Mouse (Mus musculus): Measurements from ENCODE around the gene Peg10. TPM values are rescaled to one million over a fixed set of nuclear protein-coding genes. Genes with fewer than 3 reads are reported as not detected.

Gene Peg10
- polyA plus RNA-seq, 1 experiment from 2014 or later = 1.2 TPM

- H3K27ac ChIP-seq (ENCODE audit: low read depth) = peak overlapping the region; percentile 39
- DNase-seq = no peak
Measured at GRCm38 (mm10) chr6:4746036-4746695, 940 bp upstream of the Peg10 start.

DNA sequence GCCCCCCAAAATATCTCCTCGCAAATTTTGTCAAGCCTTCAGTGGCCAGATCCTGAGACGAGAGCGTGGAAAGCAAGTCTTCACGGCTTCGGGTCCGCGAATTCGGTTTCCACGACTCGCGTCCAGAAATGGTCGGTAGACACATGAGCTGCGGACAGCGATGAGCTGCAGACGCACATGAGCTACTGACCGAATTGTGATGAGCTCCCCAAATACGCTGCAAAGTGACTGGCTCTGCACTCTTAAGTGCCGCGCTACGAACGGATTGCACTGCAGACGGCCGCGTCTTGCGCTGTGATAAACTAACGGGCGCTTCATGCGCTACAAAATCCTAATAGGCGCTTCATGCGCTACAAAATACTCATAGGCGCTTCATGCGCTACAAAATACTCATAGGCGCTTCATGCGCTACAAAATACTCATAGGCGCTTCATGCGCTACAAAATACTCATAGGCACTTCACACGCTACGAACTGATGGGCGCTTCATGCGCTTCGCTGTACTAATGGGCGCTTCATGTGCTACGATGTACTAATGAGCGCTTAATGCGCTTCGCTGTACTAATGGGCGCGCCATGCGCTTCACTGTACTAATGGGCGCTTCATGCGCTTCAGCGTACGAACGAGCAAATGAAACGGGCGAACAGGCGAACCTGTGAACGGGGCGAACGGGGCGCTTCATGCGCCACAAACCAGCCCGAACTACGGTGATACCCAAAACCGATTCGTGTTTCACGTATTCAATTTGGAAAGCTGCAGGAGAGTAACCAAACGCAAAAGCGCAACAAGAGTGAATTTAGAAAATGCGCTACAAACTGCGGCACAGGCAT is 785 bp downstream of the Peg10 start:
- no peak overlapping the region for H3K9ac ChIP-seq (replicated peaks)
- DNase-seq = peak; percentile 44
- no peaks in the 10 kb centered on the region for H3K9me3 ChIP-seq (ENCODE audit: low read length)
- H3K27ac ChIP-seq (ENCODE audit: low read depth) = no peak overlapping the region; the same call in 1 of the 2 replicates
- peak overlapping the region; percentile 36 for H3K4me3 ChIP-seq (ENCODE audit: low read depth, low read length)
- peak overlapping the region; percentile 74 for H3K4me2 ChIP-seq (ENCODE audit: low read depth, low read length)
- ATAC-seq = peak; percentile 41
- H3K4me1 ChIP-seq (ENCODE audit: insufficient read depth) = no peaks in the 10 kb centered on the region
- TF ChIP-seq CTCF (IDR thresholded peaks at IDR 0.05; ENCODE audit: low read depth) (no peak), EP300 (IDR thresholded peaks at IDR 0.05; ENCODE audit: low read depth) (no peak)
- H3K36me3 ChIP-seq (replicated peaks; ENCODE audit: insufficient read depth, low read length) = no peaks in the 10 kb centered on the region
- H3K27me3 ChIP-seq (ENCODE audit: insufficient read depth, low read length) = 0 out of 2 replicates have a peak, but pooled peaks cover 4% of the 10 kb centered on the region
- 56% methylated on average over 71 of the region's 71 CpGs for WGBS (ENCODE audit: insufficient replicate concordance)

More at GRCm38 (mm10) chr6:4746036-4746695, 940 bp upstream of the Peg10 start:
- TF ChIP-seq CTCF (IDR thresholded peaks at IDR 0.05; ENCODE audit: low read depth) (no peak), EP300 (IDR thresholded peaks at IDR 0.05; ENCODE audit: low read depth) (no peak)
- Histone ChIP-seq H3K36me3 (replicated peaks; ENCODE audit: insufficient read depth, low read length) (no peaks in the 10 kb centered on the region), H3K9me3 (ENCODE audit: low read length) (no peaks in the 10 kb centered on the region), H3K27me3 (ENCODE audit: insufficient read depth, low read length) (0 out of 2 replicates have a peak, but pooled peaks cover 4% of the 10 kb centered on the region), H3K4me1 (ENCODE audit: insufficient read depth) (no peaks in the 10 kb centered on the region), H3K4me2 (ENCODE audit: low read depth, low read length) (peak overlapping the region; percentile 74), H3K4me3 (ENCODE audit: low read depth, low read length) (peak overlapping the region; percentile 36), H3K9ac (replicated peaks) (peak overlapping the region; percentile 60; the same call in 1 of the 2 replicates)
- WGBS (ENCODE audit: insufficient replicate concordance) = 47% methylated on average over 21 of the region's 22 CpGs
- ATAC-seq = no peak

GRCm38 (mm10) chr6:4748506-4748961 is 1.4 kb downstream of the Peg10 start:
- no peak for TF ChIP-seq EP300 (IDR thresholded peaks at IDR 0.05; ENCODE audit: low read depth)
- TF ChIP-seq CTCF (IDR thresholded peaks at IDR 0.05; ENCODE audit: low read depth) = no peak
- 0 out of 2 replicates have a peak, but pooled peaks cover 4% of the 10 kb centered on the region for H3K27me3 ChIP-seq (ENCODE audit: insufficient read depth, low read length)
- DNase-seq (no peak), ATAC-seq (peak; percentile 15; the same call in 1 of the 2 replicates)
- WGBS (ENCODE audit: insufficient replicate concordance) = 56% methylated on average over 14 of the region's 15 CpGs
- H3K36me3 ChIP-seq (replicated peaks; ENCODE audit: insufficient read depth, low read length) = no peaks in the 10 kb centered on the region
- no peaks in the 10 kb centered on the region for H3K4me1 ChIP-seq (ENCODE audit: insufficient read depth)
- no peaks in the 10 kb centered on the region for H3K9me3 ChIP-seq (ENCODE audit: low read length)
- peak overlapping the region; percentile 74 for H3K4me2 ChIP-seq (ENCODE audit: low read depth, low read length)
- H3K27ac ChIP-seq (ENCODE audit: low read depth) = peak overlapping the region; percentile 29; the same call in 1 of the 2 replicates
- H3K4me3 ChIP-seq (ENCODE audit: low read depth, low read length) = peak overlapping the region; percentile 36
- H3K9ac ChIP-seq (replicated peaks) = no peak overlapping the region

DNA sequence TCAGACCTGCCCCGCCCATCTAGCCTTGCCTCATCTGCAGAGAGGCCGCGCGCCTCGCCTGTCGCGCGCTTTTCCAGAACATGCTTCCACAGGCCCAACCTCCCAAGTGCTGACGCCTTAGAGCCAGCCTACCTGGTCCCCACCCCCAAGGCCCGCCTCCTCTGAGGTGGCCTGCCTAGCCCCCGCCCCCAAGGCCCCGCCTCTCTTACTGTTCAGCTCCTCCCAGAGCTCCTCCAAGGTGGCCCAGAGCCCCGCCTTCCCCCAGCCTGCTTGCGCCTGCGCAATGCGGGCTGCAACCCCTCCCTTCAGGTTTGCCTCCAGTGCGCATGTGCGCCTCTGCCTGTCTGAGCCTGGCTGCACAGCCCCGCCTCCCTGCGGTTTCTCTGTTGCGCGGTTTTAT is 2.0 kb downstream of the Peg10 start:
- no peaks in the 10 kb centered on the region for H3K36me3 ChIP-seq (replicated peaks; ENCODE audit: insufficient read depth, low read length)
- 0 out of 2 replicates have a peak, but pooled peaks cover 4% of the 10 kb centered on the region for H3K27me3 ChIP-seq (ENCODE audit: insufficient read depth, low read length)
- WGBS (ENCODE audit: insufficient replicate concordance) = 49% methylated on average over 16 of the region's 22 CpGs
- ATAC-seq (peak; percentile 92), DNase-seq (peak; percentile 95)
- no peaks in the 10 kb centered on the region for H3K9me3 ChIP-seq (ENCODE audit: low read length)
- H3K4me2 ChIP-seq (ENCODE audit: low read depth, low read length) = peak overlapping the region; percentile 74
- H3K4me1 ChIP-seq (ENCODE audit: insufficient read depth) = no peaks in the 10 kb centered on the region
- peak overlapping the region; percentile 36 for H3K4me3 ChIP-seq (ENCODE audit: low read depth, low read length)
- TF ChIP-seq CTCF (IDR thresholded peaks at IDR 0.05; ENCODE audit: low read depth) (no peak), EP300 (IDR thresholded peaks at IDR 0.05; ENCODE audit: low read depth) (no peak)
- no peak overlapping the region for H3K27ac ChIP-seq (ENCODE audit: low read depth)
- no peak overlapping the region for H3K9ac ChIP-seq (replicated peaks)

DNA sequence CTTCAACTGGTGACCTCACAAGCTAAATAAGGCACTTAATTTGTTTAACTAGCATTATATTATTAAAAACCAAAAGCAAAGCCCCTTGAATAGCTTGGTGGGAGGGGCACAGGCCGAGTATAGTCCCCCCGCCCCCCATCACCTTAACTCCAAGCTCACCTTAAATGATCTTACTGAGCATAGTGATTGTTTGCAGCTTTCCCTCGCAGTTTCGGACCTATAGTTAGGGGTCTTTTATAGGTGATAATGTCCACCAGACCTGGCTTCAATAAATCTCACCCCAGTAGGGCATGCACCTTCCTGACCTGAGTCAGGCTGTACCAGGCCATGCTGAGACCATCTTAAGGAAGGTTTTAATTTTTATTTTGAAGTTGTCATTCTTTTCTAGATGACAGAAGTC is 4.2 kb downstream of the Peg10 start:
- Histone ChIP-seq H3K4me2 (ENCODE audit: low read depth, low read length) (no peak overlapping the region), H3K36me3 (replicated peaks; ENCODE audit: insufficient read depth, low read length) (no peaks in the 10 kb centered on the region), H3K9me3 (ENCODE audit: low read length) (no peaks in the 10 kb centered on the region), H3K4me3 (ENCODE audit: low read depth, low read length) (no peak overlapping the region), H3K4me1 (ENCODE audit: insufficient read depth) (no peaks in the 10 kb centered on the region), H3K27ac (ENCODE audit: low read depth) (no peak overlapping the region), H3K27me3 (ENCODE audit: insufficient read depth, low read length) (no peaks in the 10 kb centered on the region), H3K9ac (replicated peaks) (no peak overlapping the region)
- DNase-seq (no peak), ATAC-seq (no peak)
- no peak for TF ChIP-seq EP300 (IDR thresholded peaks at IDR 0.05; ENCODE audit: low read depth)
- TF ChIP-seq CTCF (IDR thresholded peaks at IDR 0.05; ENCODE audit: low read depth) = no peak
- WGBS (ENCODE audit: insufficient replicate concordance) = 79% methylated on average over 4 of the region's 4 CpGs

DNA sequence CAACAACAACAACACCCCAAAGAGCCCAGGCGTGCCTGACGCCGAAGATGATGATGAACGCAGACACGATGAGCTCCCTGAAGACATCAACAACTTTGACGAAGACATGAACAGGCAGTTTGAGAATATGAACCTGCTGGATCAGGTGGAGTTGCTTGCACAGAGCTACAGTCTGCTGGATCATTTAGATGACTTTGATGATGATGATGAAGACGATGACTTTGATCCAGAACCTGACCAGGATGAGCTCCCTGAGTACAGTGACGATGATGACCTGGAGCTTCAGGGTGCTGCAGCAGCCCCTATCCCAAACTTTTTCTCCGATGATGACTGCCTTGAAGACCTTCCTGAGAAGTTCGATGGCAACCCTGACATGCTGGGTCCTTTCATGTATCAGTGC is 7.2 kb downstream of the Peg10 start:
- H3K9ac ChIP-seq (replicated peaks) = no peak overlapping the region
- no peak overlapping the region for H3K27ac ChIP-seq (ENCODE audit: low read depth)
- ATAC-seq (no peak), DNase-seq (no peak)
- H3K27me3 ChIP-seq (ENCODE audit: insufficient read depth, low read length) = no peaks in the 10 kb centered on the region
- 85% methylated on average over 10 of the region's 10 CpGs for WGBS (ENCODE audit: insufficient replicate concordance)
- no peaks in the 10 kb centered on the region for H3K9me3 ChIP-seq (ENCODE audit: low read length)
- no peak overlapping the region for H3K4me2 ChIP-seq (ENCODE audit: low read depth, low read length)
- no peaks in the 10 kb centered on the region for H3K4me1 ChIP-seq (ENCODE audit: insufficient read depth)
- H3K36me3 ChIP-seq (replicated peaks; ENCODE audit: insufficient read depth, low read length) = no peaks in the 10 kb centered on the region
- no peak overlapping the region for H3K4me3 ChIP-seq (ENCODE audit: low read depth, low read length)
- TF ChIP-seq EP300 (IDR thresholded peaks at IDR 0.05; ENCODE audit: low read depth) = no peak
